Mouse (Mus musculus) forebrain, postnatal 0 days (tissue): ENCODE data around the gene Nat8f2. TPM values are rescaled to one million over a fixed set of nuclear protein-coding genes. Genes with fewer than 3 reads are reported as not detected.

Experiments
- ATAC-seq: fragments of 200-750 bp; cut with Nextera tagmentation; 2 replicates; pipeline ENCODE4 v1.8.0; 2017; ENCODE audit warnings: mild to moderate bottlenecking, moderate library complexity
- DNase-seq: peaks from one replicate; pipeline ENCODE4 v3.0.0-alpha.2; 2015
- H3K27ac ChIP-seq: fragments of 300-500 bp; sonication (generic); 2 replicates; pipeline ENCODE4 v1.5.1; 2014; ENCODE audit warnings: low read depth, mild to moderate bottlenecking, antibody characterized with exemption, low read length, moderate library complexity, mixed read lengths
- H3K27me3 ChIP-seq: fragments of 300-500 bp; sonication (generic); 2 replicates; pipeline ENCODE4 v1.6.1; 2014; ENCODE audit warnings: mild to moderate bottlenecking, low read length, mixed read lengths; ENCODE audit not compliant: insufficient read depth
- H3K36me3 ChIP-seq: fragments of 300-500 bp; sonication (generic); 2 replicates; pipeline ENCODE4 v1.6.1; 2014; ENCODE audit warnings: mild to moderate bottlenecking, moderate library complexity; ENCODE audit not compliant: insufficient read depth
- H3K4me1 ChIP-seq: fragments of 300-500 bp; sonication (generic); 2 replicates; pipeline ENCODE4 v1.6.1; 2014; ENCODE audit warnings: antibody characterized with exemption; ENCODE audit not compliant: insufficient read depth
- H3K4me2 ChIP-seq: fragments of 300-500 bp; sonication (generic); 2 replicates; pipeline ENCODE4 v1.6.1; 2014; ENCODE audit warnings: low read depth, mild to moderate bottlenecking, moderate library complexity
- H3K4me3 ChIP-seq: fragments of 300-500 bp; sonication (generic); 2 replicates; pipeline ENCODE4 v1.5.1; 2014; ENCODE audit warnings: low read depth, low read length, mixed read lengths
- H3K9ac ChIP-seq: fragments of 300-500 bp; sonication (generic); 2 replicates; pipeline ENCODE4 v1.6.1; 2014; ENCODE audit warnings: mild to moderate bottlenecking
- H3K9me3 ChIP-seq: fragments of 300-500 bp; sonication (generic); 2 replicates; pipeline ENCODE4 v1.6.1; 2016; ENCODE audit warnings: low read length
- CTCF ChIP-seq: sonication (generic); IDR thresholded peaks from 2 replicates; pipeline ENCODE4 v1.5.1; 2016; ENCODE audit warnings: antibody characterized with exemption, control low read depth, low read depth
- WGBS: fragments of 180-500 bp; shearing (Covaris S2); extraction: QIAGEN DNeasy Blood & Tissue Kit; methylation state at CpG from one replicate; pipeline ENCODE4 v1.1.7; 2014; 5-methylcytosine and 5-hydroxymethylcytosine counted together
- polyA plus RNA-seq: library from polyadenylated mRNA; unstranded; fragments of >200 nt; fragmentation: Nextera tagmentation; extraction: Ambion mirVana; gene quantifications from 2 replicates; pipeline ENCODE4 v1.2.1, GENCODE M21; 2015
- total RNA-seq: library from RNA; depleted of rRNA; stranded (reverse); fragments of >200 nt; gene quantifications from 2 replicates; pipeline ENCODE4 v1.2.3, GENCODE M21; 2014

The Nat8f2 gene
- total and polyA plus RNA-seq, 2 experiments from 2014 or later, result not detected

- Histone ChIP-seq H3K4me3 (no peak overlapping the region), H3K9ac (no peak overlapping the region), H3K4me1 (no peaks in the 10 kb centered on the region), H3K27me3 (no peaks in the 10 kb centered on the region), H3K36me3 (no peaks in the 10 kb centered on the region), H3K27ac (no peak overlapping the region), H3K4me2 (no peak overlapping the region), H3K9me3 (no peaks in the 10 kb centered on the region)
- WGBS, result 74% methylated on average over 2 of the region's 2 CpGs
- no peak for TF ChIP-seq CTCF
- no peak for DNase-seq
- no peak for ATAC-seq
Observed at GRCm38 (mm10) chr6:85863136-85863535, 5.8 kb downstream of the Nat8f2 start.

- WGBS, result 35% methylated on average over 3 of the region's 3 CpGs
- ATAC-seq (no peak), DNase-seq (no peak)
- Histone ChIP-seq H3K9me3 (no peaks in the 10 kb centered on the region), H3K4me2 (no peak overlapping the region), H3K27ac (no peak overlapping the region), H3K4me1 (no peaks in the 10 kb centered on the region), H3K36me3 (no peaks in the 10 kb centered on the region), H3K4me3 (no peak overlapping the region), H3K27me3 (no peaks in the 10 kb centered on the region), H3K9ac (no peak overlapping the region)
- no peak for TF ChIP-seq CTCF
Observed at GRCm38 (mm10) chr6:85862565-85862964, 6.4 kb downstream of the Nat8f2 start.

- 86% methylated on average over 3 of the region's 3 CpGs for WGBS
- H3K27me3 ChIP-seq, result no peaks in the 10 kb centered on the region
- ATAC-seq (no peak), DNase-seq (no peak)
- H3K4me2 ChIP-seq, result no peak overlapping the region
- H3K9me3 ChIP-seq, result no peaks in the 10 kb centered on the region
- no peaks in the 10 kb centered on the region for H3K36me3 ChIP-seq
- no peak overlapping the region for H3K4me3 ChIP-seq
- no peaks in the 10 kb centered on the region for H3K4me1 ChIP-seq
- TF ChIP-seq CTCF, result no peak
- H3K27ac ChIP-seq, result no peak overlapping the region
- H3K9ac ChIP-seq, result no peak overlapping the region
Observed at GRCm38 (mm10) chr6:85861247-85861646, 7.7 kb downstream of the Nat8f2 start.

- Histone ChIP-seq H3K36me3 (no peaks in the 10 kb centered on the region), H3K4me3 (no peak overlapping the region), H3K4me1 (no peaks in the 10 kb centered on the region), H3K9me3 (no peaks in the 10 kb centered on the region), H3K27me3 (no peaks in the 10 kb centered on the region), H3K4me2 (no peak overlapping the region), H3K9ac (no peak overlapping the region), H3K27ac (no peak overlapping the region)
- 82% methylated on average over 1 of the region's 1 CpGs for WGBS
- ATAC-seq, result peak; percentile 96
- peak; percentile 48 for DNase-seq
- no peak for TF ChIP-seq CTCF
Observed at GRCm38 (mm10) chr6:85856194-85856678, 12.7 kb downstream of the Nat8f2 start.

- Histone ChIP-seq H3K4me2 (no peak overlapping the region), H3K9ac (no peak overlapping the region), H3K4me1 (no peaks in the 10 kb centered on the region), H3K27me3 (no peaks in the 10 kb centered on the region), H3K9me3 (no peaks in the 10 kb centered on the region), H3K4me3 (no peak overlapping the region), H3K36me3 (no peaks in the 10 kb centered on the region), H3K27ac (no peak overlapping the region)
- TF ChIP-seq CTCF, result no peak
- ATAC-seq (no peak), DNase-seq (no peak)
- 63% methylated on average over 3 of the region's 3 CpGs for WGBS
Observed at GRCm38 (mm10) chr6:85853481-85853880, 15.5 kb downstream of the Nat8f2 start.

- DNase-seq, result no peak
- no peak overlapping the region for H3K9ac ChIP-seq
- WGBS, result 91% methylated on average over 7 of the region's 7 CpGs
- no peak overlapping the region for H3K27ac ChIP-seq
- no peaks in the 10 kb centered on the region for H3K27me3 ChIP-seq
- no peak overlapping the region for H3K4me2 ChIP-seq
- H3K36me3 ChIP-seq, result no peaks in the 10 kb centered on the region
- no peak for ATAC-seq
- H3K9me3 ChIP-seq, result no peaks in the 10 kb centered on the region
- no peak overlapping the region for H3K4me3 ChIP-seq
- TF ChIP-seq CTCF, result no peak
- no peaks in the 10 kb centered on the region for H3K4me1 ChIP-seq
Observed at GRCm38 (mm10) chr6:85851062-85851773, 17.7 kb downstream of the Nat8f2 start.

- 18% methylated on average over 2 of the region's 2 CpGs for WGBS
- Histone ChIP-seq H3K4me1 (no peaks in the 10 kb centered on the region), H3K9ac (no peak overlapping the region), H3K4me3 (no peak overlapping the region), H3K27me3 (no peaks in the 10 kb centered on the region), H3K36me3 (no peaks in the 10 kb centered on the region), H3K4me2 (no peak overlapping the region), H3K27ac (no peak overlapping the region), H3K9me3 (no peaks in the 10 kb centered on the region)
- TF ChIP-seq CTCF, result no peak
- ATAC-seq, result no peak
- DNase-seq, result no peak
Observed at GRCm38 (mm10) chr6:85849240-85849639, 19.7 kb downstream of the Nat8f2 start.
